Mouse (Mus musculus): ENCODE results near the gene Mtrf1. TPM values are rescaled to one million over a fixed set of nuclear protein-coding genes. Genes with fewer than 3 reads are reported as not detected.
"Not testable (repeated sequence)": the region's sequence is repeated elsewhere in the genome, so short reads cannot be mapped to it uniquely, and the experiment has no call there.

Gene Mtrf1
- total and polyA plus RNA-seq, 3 experiments, result 8.2 to 21.1 (median 12.4) TPM

DNA sequence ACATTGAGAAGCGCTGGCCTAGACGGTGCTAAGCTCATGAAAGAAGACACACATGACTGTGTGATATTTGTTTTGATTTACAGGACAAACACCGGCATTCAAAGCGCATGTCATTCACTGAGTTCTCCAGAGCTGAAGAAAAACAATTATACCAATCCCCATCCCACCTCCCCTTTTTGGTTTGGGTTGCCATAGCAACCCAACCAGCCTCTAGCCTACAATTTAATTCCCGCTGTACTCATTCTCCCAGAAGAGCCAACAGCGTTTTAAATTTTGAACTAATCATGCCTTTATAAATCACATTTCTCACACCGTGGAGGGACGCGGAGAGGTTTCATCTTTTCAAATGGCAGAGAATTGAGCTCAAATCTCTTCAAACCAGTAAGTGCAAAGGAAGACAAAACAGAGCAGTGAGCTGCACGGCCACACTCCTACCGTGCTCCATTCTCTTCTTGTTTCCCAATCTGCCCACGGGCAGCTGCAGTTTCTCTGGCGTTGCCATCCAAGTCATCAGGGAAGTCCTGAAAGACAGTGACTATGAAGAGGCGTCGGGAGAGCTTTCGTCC, 47.6 kb downstream of the Mtrf1 start:
- Histone ChIP-seq H3K4me3 (replicated peaks in 1 of 3; ENCODE audit: low read depth in 2 of 3, low read length in 2 of 3, poor library complexity in 1 of 3) (no peak overlapping the region), H3K9ac (ENCODE audit: insufficient read depth, low read depth) (no peak overlapping the region), H3K9me3 (replicated peaks; ENCODE audit: low read length) (no peaks in the 10 kb centered on the region), H3K4me2 (ENCODE audit: insufficient read depth, low read depth, poor library complexity, severe bottlenecking) (no peak overlapping the region), H3K27me3 (replicated peaks) (no peaks in the 10 kb centered on the region), H3K4me1 (ENCODE audit: control insufficient read depth in 1 of 2, insufficient read depth in 2 of 2) (peaks cover 0 to 6% of the 10 kb centered on the region in 2 experiments; a peak in 2 of 4 replicates), H3K27ac (ENCODE audit: insufficient read depth, low read depth) (no peak overlapping the region), H3K36me3 (replicated peaks in 1 of 2; ENCODE audit: control insufficient read depth in 1 of 2, insufficient read depth in 1 of 2, low read length in 1 of 2) (no peaks in the 10 kb centered on the region), H3K79me2 (replicated peaks; ENCODE audit: control insufficient read depth, extremely low read depth, insufficient read depth, poor library complexity, severe bottlenecking) (no peaks in the 10 kb centered on the region)
- dilution Hi-C loops (cut with MboI; ENCODE audit: extremely low pct_ligation_motif_present, extremely low pct_unique_long_range_greater_than_20kb, low sequenced_read_pairs), result no loop called here
- TF ChIP-seq PAX5 (IDR thresholded peaks at IDR 0.05; ENCODE audit: low read length), result no peak
- no peak for TF ChIP-seq MEF2A (IDR thresholded peaks at IDR 0.05; ENCODE audit: borderline replicate concordance, low read depth, low read length)
- TF ChIP-seq MXI1 (IDR thresholded peaks at IDR 0.05; ENCODE audit: low read depth, low read length), result no peak
- TF ChIP-seq BHLHE40 (IDR thresholded peaks at IDR 0.05; ENCODE audit: low read depth, low read length), result no peak
- no peak for TF ChIP-seq ZC3H11A (IDR thresholded peaks at IDR 0.05; ENCODE audit: low read depth, low read length)
- no peak for TF ChIP-seq MAZ (IDR thresholded peaks at IDR 0.05; ENCODE audit: low read depth, low read length)
- in situ Hi-C loops (cut with MboI; ENCODE audit: low pct_ligation_motif_present, low pct_unique_long_range_greater_than_20kb, low sequenced_read_pairs), result no loop called here
- no peak for DNase-seq (ENCODE audit: extremely low read depth)

DNA sequence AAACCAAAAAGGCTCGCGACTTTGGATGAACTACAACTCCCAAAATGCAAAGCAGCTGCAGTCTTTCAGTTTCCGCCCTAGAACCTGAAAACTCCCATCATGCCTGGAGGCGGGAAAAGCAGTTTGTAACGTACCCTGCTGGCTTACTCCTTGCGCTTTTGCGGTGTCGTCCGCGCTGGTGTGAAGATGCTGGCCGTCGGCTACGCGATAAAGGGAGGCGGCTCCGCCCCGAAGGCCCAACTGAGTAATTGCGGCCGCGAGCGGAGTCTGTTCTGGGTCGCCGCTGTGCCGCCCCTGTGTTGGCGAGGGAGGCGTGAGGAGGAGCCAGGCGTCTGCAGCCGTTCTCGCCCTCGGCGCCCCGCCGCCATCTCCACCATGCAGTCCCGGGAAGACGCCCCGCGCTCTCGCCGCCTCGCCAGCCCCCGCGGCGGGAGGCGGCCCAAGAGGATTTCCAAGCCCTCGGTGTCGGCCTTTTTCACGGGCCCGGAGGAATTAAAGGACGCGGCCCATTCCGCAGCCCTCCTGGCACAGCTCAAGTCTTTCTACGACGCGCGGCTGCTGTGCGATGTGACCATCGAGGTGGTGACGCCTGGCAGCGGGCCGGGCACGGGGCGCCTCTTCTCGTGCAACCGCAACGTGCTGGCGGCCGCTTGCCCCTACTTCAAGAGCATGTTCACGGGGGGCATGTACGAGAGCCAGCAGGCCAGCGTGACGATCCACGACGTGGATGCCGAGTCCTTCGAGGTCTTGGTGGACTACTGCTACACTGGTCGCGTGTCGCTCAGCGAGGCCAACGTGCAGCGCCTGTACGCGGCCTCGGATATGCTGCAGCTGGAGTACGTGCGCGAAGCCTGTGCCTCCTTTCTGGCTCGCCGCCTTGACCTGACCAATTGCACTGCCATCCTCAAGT, 54.4 kb downstream of the Mtrf1 start, which contains the start of gene Kbtbd6:
Kbtbd6 (plus strand) TSS at position 155 of the 910 bp plus-strand sequence.
- in situ Hi-C loops (cut with MboI; ENCODE audit: low pct_ligation_motif_present, low pct_unique_long_range_greater_than_20kb, low sequenced_read_pairs); dilution Hi-C loops (cut with MboI; ENCODE audit: extremely low pct_ligation_motif_present, extremely low pct_unique_long_range_greater_than_20kb, low sequenced_read_pairs); H3K36me3 ChIP-seq (replicated peaks in 1 of 2; ENCODE audit: control insufficient read depth in 1 of 2, insufficient read depth in 1 of 2, low read length in 1 of 2); H3K4me3 ChIP-seq (replicated peaks in 1 of 3; ENCODE audit: low read depth in 2 of 3, low read length in 2 of 3, poor library complexity in 1 of 3); H3K27me3 ChIP-seq (replicated peaks); H3K79me2 ChIP-seq (replicated peaks; ENCODE audit: control insufficient read depth, extremely low read depth, insufficient read depth, poor library complexity, severe bottlenecking); H3K9me3 ChIP-seq (replicated peaks; ENCODE audit: low read length); H3K27ac ChIP-seq (ENCODE audit: insufficient read depth, low read depth); H3K9ac ChIP-seq (ENCODE audit: insufficient read depth, low read depth); H3K4me2 ChIP-seq (ENCODE audit: insufficient read depth, low read depth, poor library complexity, severe bottlenecking); H3K4me1 ChIP-seq (ENCODE audit: control insufficient read depth in 1 of 2, insufficient read depth in 2 of 2): not testable (repeated sequence)
- DNase-seq (ENCODE audit: extremely low read depth), result peak; percentile 15
- TF ChIP-seq HCFC1 (IDR thresholded peaks at IDR 0.05; ENCODE audit: low read depth, low read length), result peak; percentile 80
- 0 out of 2 replicates have a peak, but pooled peaks have one; percentile 25 for TF ChIP-seq E2F4 (IDR thresholded peaks at IDR 0.05; ENCODE audit: insufficient replicate concordance, low read depth, low read length)

DNA sequence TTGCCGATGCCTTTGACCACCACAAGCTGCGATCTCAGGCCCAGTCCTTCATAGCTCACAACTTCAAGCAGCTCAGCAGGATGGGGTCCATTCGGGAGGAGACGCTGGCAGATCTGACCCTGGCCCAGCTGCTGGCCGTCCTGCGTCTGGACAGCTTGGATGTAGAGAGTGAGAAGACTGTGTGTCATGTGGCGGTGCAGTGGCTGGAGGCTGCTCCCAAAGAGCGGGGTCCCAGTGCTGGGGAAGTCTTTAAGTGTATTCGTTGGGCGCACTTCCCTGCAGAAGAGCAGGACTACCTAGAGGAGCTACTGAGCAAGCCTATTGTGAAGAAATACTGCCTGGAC, 55.0 kb downstream of the Mtrf1 start:
- H3K9ac ChIP-seq (ENCODE audit: insufficient read depth, low read depth); dilution Hi-C loops (cut with MboI; ENCODE audit: extremely low pct_ligation_motif_present, extremely low pct_unique_long_range_greater_than_20kb, low sequenced_read_pairs); H3K27ac ChIP-seq (ENCODE audit: insufficient read depth, low read depth); H3K4me3 ChIP-seq (replicated peaks in 1 of 3; ENCODE audit: low read depth in 2 of 3, low read length in 2 of 3, poor library complexity in 1 of 3); DNase-seq (ENCODE audit: extremely low read depth); H3K36me3 ChIP-seq (replicated peaks in 1 of 2; ENCODE audit: control insufficient read depth in 1 of 2, insufficient read depth in 1 of 2, low read length in 1 of 2); H3K4me2 ChIP-seq (ENCODE audit: insufficient read depth, low read depth, poor library complexity, severe bottlenecking); H3K4me1 ChIP-seq (ENCODE audit: control insufficient read depth in 1 of 2, insufficient read depth in 2 of 2); H3K9me3 ChIP-seq (replicated peaks; ENCODE audit: low read length); in situ Hi-C loops (cut with MboI; ENCODE audit: low pct_ligation_motif_present, low pct_unique_long_range_greater_than_20kb, low sequenced_read_pairs); H3K79me2 ChIP-seq (replicated peaks; ENCODE audit: control insufficient read depth, extremely low read depth, insufficient read depth, poor library complexity, severe bottlenecking); H3K27me3 ChIP-seq (replicated peaks): not testable (repeated sequence)

Data from CH12.LX (cell line).